Mouse (Mus musculus): ENCODE results near the gene Exoc2.

The Exoc2 gene

DNA sequence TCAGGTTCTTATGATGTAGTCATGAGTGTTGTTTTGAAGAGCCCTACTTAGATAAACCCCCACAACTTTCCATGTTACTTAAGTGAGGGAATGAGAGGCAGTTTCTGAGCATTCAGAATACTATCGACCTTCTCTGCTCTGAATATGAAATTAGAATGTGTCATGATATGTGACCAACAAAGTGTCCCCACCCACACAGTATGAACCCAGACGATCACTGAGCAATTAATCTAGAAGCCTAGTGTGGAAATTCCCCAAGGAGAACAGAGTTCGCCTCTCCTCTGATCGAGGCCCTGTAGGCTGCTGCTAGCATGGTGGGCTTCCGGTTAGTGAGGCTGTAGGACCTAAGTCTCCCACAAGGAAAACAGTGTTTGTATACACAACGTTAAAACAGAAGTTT, 142.5 kb downstream of the Exoc2 start:
- Histone ChIP-seq H3K9me3 (ENCODE audit: low read length) (no peaks in the 10 kb centered on the region), H3K27me3 (ENCODE audit: insufficient read depth, low read length) (no peaks in the 10 kb centered on the region), H3K4me3 (replicated peaks; ENCODE audit: low read length) (no peak overlapping the region), H3K4me1 (replicated peaks; ENCODE audit: low read depth, low read length) (no peaks in the 10 kb centered on the region), H3K36me3 (ENCODE audit: insufficient read depth, low read length) (no peaks in the 10 kb centered on the region; the same call in 1 of the 2 replicates)
- TF ChIP-seq POU5F1 (IDR thresholded peaks at IDR 0.05; ENCODE audit: borderline replicate concordance, low read length), result no peak
- TF ChIP-seq NANOG (IDR thresholded peaks at IDR 0.05; ENCODE audit: borderline replicate concordance, low read length), result no peak
- no peak for TF ChIP-seq CTCF (conservative IDR thresholded peaks at IDR 0.05; ENCODE audit: low read length)

DNA sequence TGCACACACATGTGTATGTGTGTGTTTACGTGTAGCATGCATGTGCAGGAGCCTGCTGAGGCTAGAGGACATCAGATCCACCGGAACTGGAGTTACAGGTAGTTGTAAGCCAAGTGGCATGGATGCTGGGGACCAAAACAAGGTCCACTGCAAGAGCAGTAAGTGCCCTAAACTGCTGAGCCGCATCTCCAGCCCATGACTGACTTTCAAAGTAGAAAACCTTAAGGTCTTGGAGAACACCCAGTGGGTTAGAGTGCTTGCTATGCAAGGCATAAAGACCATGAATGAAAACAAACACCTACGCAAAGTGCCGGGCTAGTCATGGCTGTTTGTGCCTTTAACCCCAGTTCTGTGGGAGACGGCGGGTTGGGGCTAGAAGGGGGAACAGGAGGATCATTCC, 147.4 kb downstream of the Exoc2 start:
- Histone ChIP-seq H3K4me3 (replicated peaks; ENCODE audit: low read length) (no peak overlapping the region), H3K36me3 (ENCODE audit: insufficient read depth, low read length) (peaks cover 22% of the 10 kb centered on the region), H3K27me3 (ENCODE audit: insufficient read depth, low read length) (no peaks in the 10 kb centered on the region), H3K9me3 (ENCODE audit: low read length) (no peaks in the 10 kb centered on the region), H3K4me1 (replicated peaks; ENCODE audit: low read depth, low read length) (no peaks in the 10 kb centered on the region)
- TF ChIP-seq POU5F1 (IDR thresholded peaks at IDR 0.05; ENCODE audit: borderline replicate concordance, low read length), result no peak
- TF ChIP-seq NANOG (IDR thresholded peaks at IDR 0.05; ENCODE audit: borderline replicate concordance, low read length), result no peak
- no peak for TF ChIP-seq CTCF (conservative IDR thresholded peaks at IDR 0.05; ENCODE audit: low read length)

- H3K27me3 ChIP-seq (ENCODE audit: insufficient read depth, low read length), result no peaks in the 10 kb centered on the region
- H3K36me3 ChIP-seq (ENCODE audit: insufficient read depth, low read length), result peaks cover 34% of the 10 kb centered on the region
- TF ChIP-seq CTCF (conservative IDR thresholded peaks at IDR 0.05; ENCODE audit: low read length) (no peak), POU5F1 (IDR thresholded peaks at IDR 0.05; ENCODE audit: borderline replicate concordance, low read length) (no peak), NANOG (IDR thresholded peaks at IDR 0.05; ENCODE audit: borderline replicate concordance, low read length) (no peak)
- no peaks in the 10 kb centered on the region for H3K9me3 ChIP-seq (ENCODE audit: low read length)
- no peaks in the 10 kb centered on the region for H3K4me1 ChIP-seq (replicated peaks; ENCODE audit: low read depth, low read length)
- H3K4me3 ChIP-seq (replicated peaks; ENCODE audit: low read length), result no peak overlapping the region
Observed at GRCm38 (mm10) chr13:30824903-30825302, 149.0 kb downstream of the Exoc2 start.

GRCm38 (mm10) chr13:30820555-30820954, 153.3 kb downstream of the Exoc2 start:
- Histone ChIP-seq H3K27me3 (ENCODE audit: insufficient read depth, low read length) (no peaks in the 10 kb centered on the region), H3K4me3 (replicated peaks; ENCODE audit: low read length) (no peak overlapping the region), H3K36me3 (ENCODE audit: insufficient read depth, low read length) (peaks cover 52% of the 10 kb centered on the region), H3K9me3 (ENCODE audit: low read length) (no peaks in the 10 kb centered on the region), H3K4me1 (replicated peaks; ENCODE audit: low read depth, low read length) (no peaks in the 10 kb centered on the region)
- no peak for TF ChIP-seq POU5F1 (IDR thresholded peaks at IDR 0.05; ENCODE audit: borderline replicate concordance, low read length)
- no peak for TF ChIP-seq CTCF (conservative IDR thresholded peaks at IDR 0.05; ENCODE audit: low read length)
- no peak for TF ChIP-seq NANOG (IDR thresholded peaks at IDR 0.05; ENCODE audit: borderline replicate concordance, low read length)

GRCm38 (mm10) chr13:30819891-30820290, 154.0 kb downstream of the Exoc2 start:
- H3K4me1 ChIP-seq (replicated peaks; ENCODE audit: low read depth, low read length), result no peaks in the 10 kb centered on the region
- no peaks in the 10 kb centered on the region for H3K9me3 ChIP-seq (ENCODE audit: low read length)
- peaks cover 54% of the 10 kb centered on the region for H3K36me3 ChIP-seq (ENCODE audit: insufficient read depth, low read length)
- TF ChIP-seq CTCF (conservative IDR thresholded peaks at IDR 0.05; ENCODE audit: low read length), result no peak
- no peak for TF ChIP-seq NANOG (IDR thresholded peaks at IDR 0.05; ENCODE audit: borderline replicate concordance, low read length)
- no peak for TF ChIP-seq POU5F1 (IDR thresholded peaks at IDR 0.05; ENCODE audit: borderline replicate concordance, low read length)
- H3K4me3 ChIP-seq (replicated peaks; ENCODE audit: low read length), result no peak overlapping the region
- H3K27me3 ChIP-seq (ENCODE audit: insufficient read depth, low read length), result no peaks in the 10 kb centered on the region

DNA sequence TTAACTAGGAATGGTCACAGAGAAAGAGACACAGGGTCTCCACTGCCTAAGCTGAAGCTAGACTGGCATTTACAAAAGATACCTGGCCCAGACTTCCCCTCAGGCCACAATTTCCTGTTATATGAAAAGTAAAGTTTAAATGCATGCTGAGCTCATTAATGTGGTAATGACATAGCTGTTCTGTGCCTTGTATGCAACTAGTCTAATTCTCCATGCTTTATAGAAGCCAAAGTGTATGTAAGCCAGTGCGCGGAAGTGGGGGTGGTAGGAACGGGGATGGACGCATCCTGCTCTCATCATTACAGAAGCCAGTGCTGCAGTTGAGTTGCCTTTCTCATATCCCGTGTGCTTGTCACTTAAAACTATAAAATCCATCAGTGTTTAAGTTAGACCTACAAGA, 156.5 kb downstream of the Exoc2 start:
- TF ChIP-seq NANOG (IDR thresholded peaks at IDR 0.05; ENCODE audit: borderline replicate concordance, low read length), result no peak
- TF ChIP-seq CTCF (conservative IDR thresholded peaks at IDR 0.05; ENCODE audit: low read length), result no peak
- no peak for TF ChIP-seq POU5F1 (IDR thresholded peaks at IDR 0.05; ENCODE audit: borderline replicate concordance, low read length)

GRCm38 (mm10) chr13:30814256-30814655, 159.6 kb downstream of the Exoc2 start:
- H3K9me3 ChIP-seq (ENCODE audit: low read length), result no peaks in the 10 kb centered on the region
- H3K36me3 ChIP-seq (ENCODE audit: insufficient read depth, low read length), result peaks cover 33% of the 10 kb centered on the region
- no peaks in the 10 kb centered on the region for H3K27me3 ChIP-seq (ENCODE audit: insufficient read depth, low read length)
- no peak overlapping the region for H3K4me3 ChIP-seq (replicated peaks; ENCODE audit: low read length)
- TF ChIP-seq POU5F1 (IDR thresholded peaks at IDR 0.05; ENCODE audit: borderline replicate concordance, low read length) (no peak), NANOG (IDR thresholded peaks at IDR 0.05; ENCODE audit: borderline replicate concordance, low read length) (no peak), CTCF (conservative IDR thresholded peaks at IDR 0.05; ENCODE audit: low read length) (no peak)
- no peaks in the 10 kb centered on the region for H3K4me1 ChIP-seq (replicated peaks; ENCODE audit: low read depth, low read length)

More for the DNA sequence above, 156.5 kb downstream of the Exoc2 start:
- no peak overlapping the region for H3K4me3 ChIP-seq (replicated peaks; ENCODE audit: low read length)
- H3K4me1 ChIP-seq (replicated peaks; ENCODE audit: low read depth, low read length), result no peaks in the 10 kb centered on the region
- H3K36me3 ChIP-seq (ENCODE audit: insufficient read depth, low read length), result peaks cover 54% of the 10 kb centered on the region
- no peaks in the 10 kb centered on the region for H3K27me3 ChIP-seq (ENCODE audit: insufficient read depth, low read length)
- no peaks in the 10 kb centered on the region for H3K9me3 ChIP-seq (ENCODE audit: low read length)

- H3K27me3 ChIP-seq (ENCODE audit: insufficient read depth, low read length), result no peaks in the 10 kb centered on the region
- H3K4me1 ChIP-seq (replicated peaks; ENCODE audit: low read depth, low read length), result no peaks in the 10 kb centered on the region
- H3K9me3 ChIP-seq (ENCODE audit: low read length), result no peaks in the 10 kb centered on the region
- H3K36me3 ChIP-seq (ENCODE audit: insufficient read depth, low read length), result peaks cover 27% of the 10 kb centered on the region
- TF ChIP-seq POU5F1 (IDR thresholded peaks at IDR 0.05; ENCODE audit: borderline replicate concordance, low read length), result no peak
- no peak for TF ChIP-seq NANOG (IDR thresholded peaks at IDR 0.05; ENCODE audit: borderline replicate concordance, low read length)
- no peak for TF ChIP-seq CTCF (conservative IDR thresholded peaks at IDR 0.05; ENCODE audit: low read length)
- H3K4me3 ChIP-seq (replicated peaks; ENCODE audit: low read length), result no peak overlapping the region
Observed at GRCm38 (mm10) chr13:30813464-30813863, 160.4 kb downstream of the Exoc2 start.

GRCm38 (mm10) chr13:30809240-30809639, 164.7 kb downstream of the Exoc2 start:
- Histone ChIP-seq H3K36me3 (ENCODE audit: insufficient read depth, low read length) (0 out of 2 replicates have a peak, but pooled peaks cover under 1% of the 10 kb centered on the region), H3K4me1 (replicated peaks; ENCODE audit: low read depth, low read length) (no peaks in the 10 kb centered on the region), H3K9me3 (ENCODE audit: low read length) (no peaks in the 10 kb centered on the region), H3K27me3 (ENCODE audit: insufficient read depth, low read length) (no peaks in the 10 kb centered on the region), H3K4me3 (replicated peaks; ENCODE audit: low read length) (no peak overlapping the region)
- TF ChIP-seq CTCF (conservative IDR thresholded peaks at IDR 0.05; ENCODE audit: low read length), result no peak
- TF ChIP-seq NANOG (IDR thresholded peaks at IDR 0.05; ENCODE audit: borderline replicate concordance, low read length), result no peak
- TF ChIP-seq POU5F1 (IDR thresholded peaks at IDR 0.05; ENCODE audit: borderline replicate concordance, low read length), result no peak

Measured in E14TG2a.4 (cell line).